Mouse (Mus musculus) ES-E14 (cell line): ENCODE measurements at regions not wholly inside any gene's neighbourhood (a gene's known extent, or its start where the extent isn't known, plus 50 kb on each side); places are given as distances from the start of the nearest gene placed in this dataset.

ENCODE experiments used
- CHD2 ChIP-seq: IDR thresholded peaks from 2 replicates; pipeline ENCODE4 v1.6.1; 2014; ENCODE audit warnings: mild to moderate bottlenecking, low read depth, low read length, inconsistent platforms
- HCFC1 ChIP-seq: IDR thresholded peaks from 2 replicates; pipeline ENCODE4 v1.6.1; 2012; ENCODE audit warnings: low read length, inconsistent platforms, borderline replicate concordance; ENCODE audit not compliant: insufficient read depth
- MAFK ChIP-seq: IDR thresholded peaks from 2 replicates; pipeline ENCODE4 v1.6.1; 2014; ENCODE audit warnings: mild to moderate bottlenecking, low read depth, low read length, inconsistent platforms; ENCODE audit not compliant: insufficient read depth
- ZC3H11A ChIP-seq: IDR thresholded peaks from 2 replicates; pipeline ENCODE4 v1.6.1; 2012; ENCODE audit warnings: low read depth, mild to moderate bottlenecking, inconsistent platforms, low read length, borderline replicate concordance
- ZNF384 ChIP-seq: IDR thresholded peaks from 2 replicates; pipeline ENCODE4 v1.6.1; 2012; ENCODE audit warnings: low read depth, low read length, inconsistent platforms

DNA sequence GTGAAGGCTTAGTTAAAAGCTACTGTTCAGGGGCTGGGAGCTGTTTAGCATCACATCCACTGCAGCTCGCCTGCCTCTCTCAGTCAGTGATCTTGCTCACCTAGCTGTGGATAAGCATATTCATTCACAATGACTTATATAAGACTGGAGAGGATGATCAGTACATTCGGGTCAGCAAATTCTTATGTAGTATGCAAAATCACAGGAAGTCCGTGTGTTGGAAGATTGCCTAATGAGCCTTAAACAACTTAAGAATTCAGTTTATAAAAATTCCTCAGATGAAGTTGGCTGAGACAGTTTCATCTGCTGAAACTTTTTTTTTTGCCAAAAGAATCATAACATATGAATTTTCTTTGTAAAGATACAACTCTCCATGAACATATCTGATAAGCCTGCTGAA, 129.9 kb downstream of the Plod2 start:
- TF ChIP-seq HCFC1 = no peak
- no peak for TF ChIP-seq ZC3H11A
- TF ChIP-seq ZNF384 = no peak
- TF ChIP-seq MAFK = no peak
- TF ChIP-seq CHD2 = no peak
